Mouse (Mus musculus): ENCODE data around the gene Prnd. TPM values are rescaled to one million over a fixed set of nuclear protein-coding genes. Genes with fewer than 3 reads are reported as not detected.
A peak's percentile ranks its signal among the peaks of the same experiment; 100 is the strongest.

The Prnd gene
- total RNA-seq, 2 experiments from 2014 or later: 3.2 to 10.4 TPM

- intact Hi-C loops (cut with DNase I): loop anchor here (5.0 kb wide), 1 partner anchor 34 kb away; no protein-coding TSS in a partner anchor
Measured at GRCm38 (mm10) chr2:131936410-131936809, 14.3 kb upstream of the Prnd start.

GRCm38 (mm10) chr2:131939404-131940111 lies 11.1 kb upstream of the Prnd start:
- DNase-seq: peak; percentile 59 to 69
- intact Hi-C loops (cut with DNase I): loop anchor here (2.0 to 5.0 kb wide), 2 partner anchors 37 to 113 kb away; no protein-coding TSS in a partner anchor

More at GRCm38 (mm10) chr2:131936410-131936809, 14.3 kb upstream of the Prnd start:
- no peak for DNase-seq

GRCm38 (mm10) chr2:131940506-131940905 lies 10.2 kb upstream of the Prnd start:
- intact Hi-C loops (cut with DNase I): loop anchor here (2.0 kb wide), 1 partner anchor 114 kb away; no protein-coding TSS in a partner anchor
- DNase-seq: no peak

GRCm38 (mm10) chr2:131941501-131941900 lies 9.2 kb upstream of the Prnd start:
- intact Hi-C loops (cut with DNase I): loop anchor here (2.0 kb wide), 1 partner anchor 115 kb away; no protein-coding TSS in a partner anchor
- peak in 1 of 2 experiments; percentile 0 for DNase-seq

GRCm38 (mm10) chr2:131944370-131944769 lies 6.3 kb upstream of the Prnd start:
- DNase-seq: peak in 1 of 2 experiments; percentile 0
- intact Hi-C loops (cut with DNase I): no loop called here

GRCm38 (mm10) chr2:131945225-131945624 lies 5.4 kb upstream of the Prnd start:
- intact Hi-C loops (cut with DNase I): no loop called here
- no peak for DNase-seq

- peak in 1 of 2 experiments; percentile 0 for DNase-seq
Measured at GRCm38 (mm10) chr2:131945765-131946164, 4.9 kb upstream of the Prnd start.

GRCm38 (mm10) chr2:131946351-131946750 lies 4.3 kb upstream of the Prnd start:
- intact Hi-C loops (cut with DNase I): no loop called here
- no peak for DNase-seq

More at GRCm38 (mm10) chr2:131945765-131946164, 4.9 kb upstream of the Prnd start:
- intact Hi-C loops (cut with DNase I): no loop called here

- intact Hi-C loops (cut with DNase I): loop anchor here (2.0 kb wide), 1 partner anchor 127 kb away; no protein-coding TSS in a partner anchor
- DNase-seq: no peak
Measured at GRCm38 (mm10) chr2:131948156-131948555, 2.5 kb upstream of the Prnd start.

- intact Hi-C loops (cut with DNase I): loop anchor here (2.0 kb wide), 1 partner anchor 128 kb away; no protein-coding TSS in a partner anchor
- no peak for DNase-seq
Measured at GRCm38 (mm10) chr2:131948916-131949639, 1.6 kb upstream of the Prnd start.

- intact Hi-C loops (cut with DNase I): loop anchor here (2.0 to 5.0 kb wide), 2 partner anchors 129 to 388 kb away; partner anchors contain the start of gene Adra1d
- DNase-seq: peak; percentile 53 to 70
Measured at GRCm38 (mm10) chr2:131949767-131950597, 679 bp upstream of the Prnd start.

GRCm38 (mm10) chr2:131952456-131952855 lies 1.8 kb downstream of the Prnd start:
- intact Hi-C loops (cut with DNase I): loop anchor here (5.0 kb wide), 1 partner anchor 390 kb away; the partner anchor contains the start of gene Adra1d
- DNase-seq: no peak

- peak in 1 of 2 experiments; percentile 27 for DNase-seq
- intact Hi-C loops (cut with DNase I): loop anchor here (5.0 kb wide), 1 partner anchor 391 kb away; the partner anchor contains the start of gene Adra1d
Measured at GRCm38 (mm10) chr2:131952961-131953538, 2.4 kb downstream of the Prnd start.

GRCm38 (mm10) chr2:131953711-131954110 lies 3.0 kb downstream of the Prnd start:
- DNase-seq: no peak
- intact Hi-C loops (cut with DNase I): loop anchor here (5.0 kb wide), 1 partner anchor 391 kb away; the partner anchor contains the start of gene Adra1d

- peak in 1 of 2 experiments; percentile 50 for DNase-seq
- intact Hi-C loops (cut with DNase I): loop anchor here (5.0 kb wide), 1 partner anchor 393 kb away; the partner anchor contains the start of gene Adra1d
Measured at GRCm38 (mm10) chr2:131954835-131955234, 4.2 kb downstream of the Prnd start.

- intact Hi-C loops (cut with DNase I): no loop called here
- peak; percentile 35 to 43 for DNase-seq
Measured at GRCm38 (mm10) chr2:131955264-131955663, 4.6 kb downstream of the Prnd start.

GRCm38 (mm10) chr2:131956336-131957256 lies 5.9 kb downstream of the Prnd start:
- DNase-seq: no peak
- intact Hi-C loops (cut with DNase I): no loop called here

GRCm38 (mm10) chr2:131957731-131958222 lies 7.1 kb downstream of the Prnd start:
- peak; percentile 34 to 48 for DNase-seq
- intact Hi-C loops (cut with DNase I): loop anchor here (2.0 kb wide), 1 partner anchor 21 kb away; no protein-coding TSS in a partner anchor
